Mouse (Mus musculus): Measurements from ENCODE around the gene Ddx56.

DNA sequence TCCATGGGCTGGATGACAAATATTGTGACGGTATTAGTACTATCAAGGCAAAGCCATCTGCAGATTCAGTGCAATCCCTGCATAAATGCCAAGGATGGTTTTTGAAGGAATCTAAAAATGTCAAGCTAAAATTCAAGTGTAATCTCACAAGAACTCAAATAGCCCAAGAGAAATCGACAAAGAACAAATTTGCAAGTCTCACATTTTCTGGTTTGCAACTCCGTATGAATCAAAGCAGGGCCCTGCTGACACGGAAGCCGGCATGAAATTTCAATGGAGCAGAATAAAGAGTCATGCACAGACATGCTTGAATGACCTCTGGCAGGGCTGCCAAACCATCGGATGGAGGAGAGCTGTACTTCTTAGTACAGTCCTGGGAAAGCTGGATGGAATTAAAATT, 47.6 kb downstream of the Ddx56 start:
- TF ChIP-seq CTCF (IDR thresholded peaks at IDR 0.05; ENCODE audit: control insufficient read depth, insufficient read depth, low read length) (no peak), POLR2A (IDR thresholded peaks at IDR 0.05; ENCODE audit: borderline replicate concordance, control insufficient read depth, low read depth, low read length) (no peak)

All from bone marrow, adult 2 months (tissue).